Mouse (Mus musculus): ENCODE data around the gene Fst. TPM values are rescaled to one million over a fixed set of nuclear protein-coding genes. Genes with fewer than 3 reads are reported as not detected.

Gene Fst
- polyA plus RNA-seq, 1 experiment: 7.6 TPM

DNA sequence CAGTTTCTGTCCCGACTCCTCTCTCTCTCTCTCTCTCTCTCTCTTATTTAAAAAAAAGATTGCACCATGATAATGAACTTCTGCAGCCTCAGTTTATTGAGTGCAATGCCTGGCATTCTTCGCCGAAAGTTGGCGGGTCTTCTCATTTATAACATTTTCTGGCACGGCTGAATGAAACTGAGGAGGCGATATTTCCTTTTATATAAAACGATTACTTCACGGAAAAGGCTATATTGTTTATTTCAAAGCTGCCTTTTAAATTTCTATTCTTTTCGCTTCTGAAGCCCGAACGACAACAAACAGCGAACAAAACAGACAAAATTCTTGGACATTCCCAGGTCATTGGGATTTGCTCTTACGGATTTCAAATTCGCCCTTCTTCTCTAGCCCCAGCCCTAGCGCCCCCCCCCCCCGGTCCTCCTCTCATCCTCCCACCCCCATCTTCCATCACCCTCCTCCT lies 980 bp upstream of the Fst start:
- no peak for TF ChIP-seq POLR2A (IDR thresholded peaks at IDR 0.05; ENCODE audit: borderline replicate concordance, extremely low read depth, insufficient read depth, insufficient read length, poor library complexity, severe bottlenecking)
- TF ChIP-seq CTCF (IDR thresholded peaks at IDR 0.05; ENCODE audit: borderline replicate concordance, extremely low read depth, insufficient read depth, insufficient read length): no peak
- DNase-seq (ENCODE audit: low read depth): no peak

- peak; percentile 73 for DNase-seq (ENCODE audit: low read depth)
- TF ChIP-seq POLR2A (IDR thresholded peaks at IDR 0.05; ENCODE audit: borderline replicate concordance, extremely low read depth, insufficient read depth, insufficient read length, poor library complexity, severe bottlenecking) (no peak), CTCF (IDR thresholded peaks at IDR 0.05; ENCODE audit: borderline replicate concordance, extremely low read depth, insufficient read depth, insufficient read length) (0 out of 2 replicates have a peak, but pooled peaks have one; percentile 7)
Observed at GRCm38 (mm10) chr13:114458291-114458885, 363 bp downstream of the Fst start.

DNA sequence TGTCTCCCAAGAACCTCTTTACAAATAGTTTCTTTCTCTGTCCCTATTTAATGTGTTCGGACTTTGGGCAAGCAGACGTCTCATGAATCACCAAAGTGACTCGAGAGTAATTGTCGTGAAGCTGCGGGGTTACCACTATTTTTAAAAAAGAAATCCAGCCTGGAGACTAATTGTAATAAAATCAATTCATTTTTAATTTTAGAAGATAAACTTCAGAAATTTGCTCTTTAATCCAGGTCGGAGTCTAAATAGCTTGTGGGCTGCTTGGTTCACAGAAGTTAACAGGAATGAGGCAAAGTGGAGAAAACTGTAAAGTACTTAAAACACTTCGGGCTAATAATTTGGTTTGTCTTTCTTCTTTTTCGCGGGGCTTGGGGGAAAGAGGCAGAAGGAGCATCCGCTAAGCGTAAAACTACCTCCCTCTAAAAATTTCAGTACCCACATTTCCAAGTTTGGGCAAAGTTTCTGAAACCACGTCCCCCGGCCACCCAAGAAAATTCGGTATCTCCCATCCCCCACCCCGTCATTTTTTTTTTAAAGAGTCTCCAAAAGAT lies 1.1 kb downstream of the Fst start:
- TF ChIP-seq POLR2A (IDR thresholded peaks at IDR 0.05; ENCODE audit: borderline replicate concordance, extremely low read depth, insufficient read depth, insufficient read length, poor library complexity, severe bottlenecking): no peak
- TF ChIP-seq CTCF (IDR thresholded peaks at IDR 0.05; ENCODE audit: borderline replicate concordance, extremely low read depth, insufficient read depth, insufficient read length): no peak
- DNase-seq (ENCODE audit: low read depth): peak; percentile 11

GRCm38 (mm10) chr13:114456766-114457566 lies 1.8 kb downstream of the Fst start:
- TF ChIP-seq POLR2A (IDR thresholded peaks at IDR 0.05; ENCODE audit: borderline replicate concordance, extremely low read depth, insufficient read depth, insufficient read length, poor library complexity, severe bottlenecking) (no peak), CTCF (IDR thresholded peaks at IDR 0.05; ENCODE audit: borderline replicate concordance, extremely low read depth, insufficient read depth, insufficient read length) (no peak)
- peak; percentile 51 for DNase-seq (ENCODE audit: low read depth)

GRCm38 (mm10) chr13:114456224-114456623 lies 2.5 kb downstream of the Fst start:
- TF ChIP-seq POLR2A (IDR thresholded peaks at IDR 0.05; ENCODE audit: borderline replicate concordance, extremely low read depth, insufficient read depth, insufficient read length, poor library complexity, severe bottlenecking) (no peak), CTCF (IDR thresholded peaks at IDR 0.05; ENCODE audit: borderline replicate concordance, extremely low read depth, insufficient read depth, insufficient read length) (peak; percentile 37; the same call in 1 of the 2 replicates)
- peak; percentile 76 for DNase-seq (ENCODE audit: low read depth)

DNA sequence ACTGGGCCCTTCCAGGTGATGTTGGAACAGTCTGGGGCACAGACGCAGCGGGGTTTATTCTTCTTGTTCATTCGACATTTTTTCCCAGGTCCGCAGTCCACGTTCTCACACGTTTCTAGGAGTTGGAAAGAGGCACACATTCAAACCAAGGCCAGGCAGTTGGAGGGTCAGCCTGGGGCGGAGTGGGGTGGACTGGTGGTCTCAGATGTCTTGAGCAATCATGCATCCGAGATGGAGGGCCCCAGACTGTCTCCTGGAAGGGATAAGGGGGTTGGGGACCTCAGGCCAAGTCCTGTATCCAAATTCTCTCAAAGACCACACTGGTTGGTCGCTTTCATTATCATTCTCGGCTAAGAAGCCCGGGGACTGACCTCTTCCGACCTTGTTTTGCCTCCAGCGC lies 3.0 kb downstream of the Fst start:
- DNase-seq (ENCODE audit: low read depth): no peak
- TF ChIP-seq CTCF (IDR thresholded peaks at IDR 0.05; ENCODE audit: borderline replicate concordance, extremely low read depth, insufficient read depth, insufficient read length) (no peak), POLR2A (IDR thresholded peaks at IDR 0.05; ENCODE audit: borderline replicate concordance, extremely low read depth, insufficient read depth, insufficient read length, poor library complexity, severe bottlenecking) (no peak)

- no peak for TF ChIP-seq CTCF (IDR thresholded peaks at IDR 0.05; ENCODE audit: borderline replicate concordance, extremely low read depth, insufficient read depth, insufficient read length)
- no peak for TF ChIP-seq POLR2A (IDR thresholded peaks at IDR 0.05; ENCODE audit: borderline replicate concordance, extremely low read depth, insufficient read depth, insufficient read length, poor library complexity, severe bottlenecking)
- DNase-seq (ENCODE audit: low read depth): no peak
Observed at GRCm38 (mm10) chr13:114447213-114447612, 11.5 kb downstream of the Fst start.

DNA sequence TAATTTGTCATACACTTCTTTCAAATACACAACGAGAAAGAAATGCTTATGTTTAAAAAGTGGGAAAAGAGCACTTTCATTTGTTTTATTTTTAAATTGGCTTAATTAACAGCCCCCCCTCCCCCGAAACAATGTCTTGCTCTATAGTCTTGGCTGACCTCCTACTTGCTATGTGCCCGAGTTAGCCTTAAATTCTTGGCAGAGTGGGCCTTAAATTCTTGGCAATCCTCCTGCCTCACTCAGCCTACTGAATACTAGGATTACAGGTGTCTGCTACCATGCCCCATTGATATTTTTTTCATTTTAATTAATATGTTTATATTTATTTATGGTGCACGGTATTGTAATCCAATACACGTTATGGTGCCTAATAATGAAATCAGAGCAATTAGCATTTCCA lies 26.3 kb downstream of the Fst start:
- peak; percentile 16 for DNase-seq (ENCODE audit: low read depth)
- TF ChIP-seq POLR2A (IDR thresholded peaks at IDR 0.05; ENCODE audit: borderline replicate concordance, extremely low read depth, insufficient read depth, insufficient read length, poor library complexity, severe bottlenecking): no peak
- TF ChIP-seq CTCF (IDR thresholded peaks at IDR 0.05; ENCODE audit: borderline replicate concordance, extremely low read depth, insufficient read depth, insufficient read length): no peak

- DNase-seq (ENCODE audit: low read depth): no peak
- TF ChIP-seq POLR2A (IDR thresholded peaks at IDR 0.05; ENCODE audit: borderline replicate concordance, extremely low read depth, insufficient read depth, insufficient read length, poor library complexity, severe bottlenecking) (no peak), CTCF (IDR thresholded peaks at IDR 0.05; ENCODE audit: borderline replicate concordance, extremely low read depth, insufficient read depth, insufficient read length) (no peak)
Observed at GRCm38 (mm10) chr13:114425230-114425629, 33.5 kb downstream of the Fst start.

DNA sequence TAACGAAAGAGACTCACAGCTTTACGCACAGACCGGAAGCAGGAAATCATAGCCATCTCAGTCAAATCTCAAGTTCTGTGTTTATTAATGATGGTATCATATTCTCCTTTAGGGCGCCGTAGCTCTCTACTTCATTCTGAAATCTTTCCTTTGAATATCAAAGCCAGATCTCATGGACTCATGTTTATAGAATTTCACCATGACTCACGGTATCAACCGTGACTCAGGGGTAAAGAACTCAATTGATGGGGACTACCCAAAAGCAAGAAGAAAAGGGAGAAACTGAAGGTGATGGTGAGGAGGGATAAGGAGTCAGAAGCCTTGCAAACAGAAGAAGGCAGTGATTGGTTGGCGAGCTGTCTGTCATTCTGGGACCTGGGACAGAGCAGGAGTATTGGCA lies 38.5 kb downstream of the Fst start:
- no peak for TF ChIP-seq CTCF (IDR thresholded peaks at IDR 0.05; ENCODE audit: borderline replicate concordance, extremely low read depth, insufficient read depth, insufficient read length)
- TF ChIP-seq POLR2A (IDR thresholded peaks at IDR 0.05; ENCODE audit: borderline replicate concordance, extremely low read depth, insufficient read depth, insufficient read length, poor library complexity, severe bottlenecking): no peak
- DNase-seq (ENCODE audit: low read depth): no peak

DNA sequence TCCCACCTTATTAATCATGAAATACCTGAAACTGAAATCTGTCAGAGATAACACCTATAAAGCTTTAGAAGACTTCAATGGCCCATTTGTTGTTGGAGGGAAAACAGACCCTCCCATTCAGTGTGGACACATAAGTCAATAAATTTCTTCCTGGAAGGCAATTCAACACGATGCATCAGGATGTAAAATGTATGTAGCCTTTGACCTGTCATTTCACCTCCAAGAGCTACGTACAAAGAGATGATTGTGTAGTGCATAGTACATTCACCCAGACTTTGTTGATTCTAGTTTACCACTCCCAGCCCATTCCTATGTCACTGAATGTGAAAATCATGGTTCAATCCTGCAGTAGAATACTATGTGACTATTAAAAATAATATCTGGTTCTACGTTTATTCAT lies 39.4 kb downstream of the Fst start:
- DNase-seq (ENCODE audit: low read depth): no peak
- TF ChIP-seq POLR2A (IDR thresholded peaks at IDR 0.05; ENCODE audit: borderline replicate concordance, extremely low read depth, insufficient read depth, insufficient read length, poor library complexity, severe bottlenecking) (no peak), CTCF (IDR thresholded peaks at IDR 0.05; ENCODE audit: borderline replicate concordance, extremely low read depth, insufficient read depth, insufficient read length) (no peak)
